Mouse (Mus musculus) stomach, embryonic 14.5 days (tissue): ENCODE measurements around the gene Olfr789. TPM values are rescaled to one million over a fixed set of nuclear protein-coding genes. Genes with fewer than 3 reads are reported as not detected.

Source experiments
- ATAC-seq: fragments of 200-750 bp; cut with Nextera tagmentation; 2 replicates; pipeline ENCODE4 v1.8.0; 2017; ENCODE audit warnings: low read depth, moderate TSS enrichment; ENCODE audit not compliant: insufficient number of reproducible peaks, insufficient read depth, low FRiP score
- H3K27ac ChIP-seq: fragments of 300-500 bp; sonication (generic); 2 replicates; pipeline ENCODE4 v1.5.1; 2014; ENCODE audit warnings: mild to moderate bottlenecking, low read length, moderate library complexity, mixed read lengths
- H3K27me3 ChIP-seq: fragments of 300-500 bp; sonication (generic); 2 replicates; pipeline ENCODE4 v1.6.1; 2014; ENCODE audit warnings: low read length, control low read depth, mixed read lengths; ENCODE audit not compliant: control insufficient read depth, insufficient read depth
- H3K36me3 ChIP-seq: fragments of 300-500 bp; sonication (generic); 2 replicates; pipeline ENCODE4 v1.6.1; 2014; ENCODE audit warnings: mild to moderate bottlenecking, control low read depth, low read length, moderate library complexity, mixed read lengths; ENCODE audit not compliant: control insufficient read depth, insufficient read depth
- H3K4me1 ChIP-seq: fragments of 300-500 bp; sonication (generic); 2 replicates; pipeline ENCODE4 v1.6.1; 2014; ENCODE audit warnings: low read length, control low read depth, mixed read lengths; ENCODE audit not compliant: control insufficient read depth, insufficient read depth
- H3K4me2 ChIP-seq: fragments of 300-500 bp; sonication (generic); replicated peaks from 2 replicates; pipeline ENCODE4 v1.6.1; 2014; ENCODE audit warnings: low read depth, low read length, control low read depth
- H3K4me3 ChIP-seq: fragments of 300-500 bp; sonication (generic); 2 replicates; pipeline ENCODE4 v1.5.1; 2014; ENCODE audit warnings: low read depth, low read length, control low read depth
- H3K9ac ChIP-seq: fragments of 300-500 bp; sonication (generic); replicated peaks from 2 replicates; pipeline ENCODE4 v1.6.1; 2014; ENCODE audit warnings: low read depth, mild to moderate bottlenecking, control low read depth, low read length, moderate library complexity, mixed read lengths
- H3K9me3 ChIP-seq: fragments of 300-500 bp; sonication (generic); 2 replicates; pipeline ENCODE4 v1.6.1; 2016; ENCODE audit warnings: low read depth, low read length, control low read depth; ENCODE audit not compliant: control insufficient read depth
- WGBS: fragments of 180-500 bp; shearing (Covaris S2); extraction: QIAGEN DNeasy Blood & Tissue Kit; methylation state at CpG from one replicate; pipeline ENCODE4 v1.1.7; 2014; 5-methylcytosine and 5-hydroxymethylcytosine counted together
- polyA plus RNA-seq: library from polyadenylated mRNA; unstranded; fragments of >200 nt; fragmentation: Nextera tagmentation; extraction: Ambion mirVana; gene quantifications from 2 replicates; pipeline ENCODE4 v1.2.1, GENCODE M21; 2014

Gene Olfr789
- not detected in 2 replicates for polyA plus RNA-seq

- Histone ChIP-seq H3K9ac (no peak within 1 kb of the TSS), H3K4me1 (no peaks in the 10 kb centered on the region), H3K27ac (no peak within 1 kb of the TSS), H3K27me3 (no peaks in the 10 kb centered on the region), H3K36me3 (no peaks in the 10 kb centered on the region), H3K4me3 (no peak within 1 kb of the TSS), H3K9me3 (no peaks in the 10 kb centered on the region), H3K4me2 (no peak within 1 kb of the TSS)
- no peak for ATAC-seq
- WGBS, result 47% methylated on average over 2 of the region's 2 CpGs
Observed at GRCm38 (mm10) chr10:129484452-129484851, at the start of gene Olfr789. Gene Olfr789 (plus strand): TSS chr10:129484752.

- no peak within 1 kb of the TSS for H3K9ac ChIP-seq
- H3K27me3 ChIP-seq, result no peaks in the 10 kb centered on the region
- no peaks in the 10 kb centered on the region for H3K4me1 ChIP-seq
- H3K36me3 ChIP-seq, result no peaks in the 10 kb centered on the region
- H3K27ac ChIP-seq, result no peak within 1 kb of the TSS
- no peaks in the 10 kb centered on the region for H3K9me3 ChIP-seq
- no peak within 1 kb of the TSS for H3K4me2 ChIP-seq
- WGBS, result 84% methylated on average over 3 of the region's 3 CpGs
- ATAC-seq, result no peak
- H3K4me3 ChIP-seq, result no peak within 1 kb of the TSS
Observed at GRCm38 (mm10) chr10:129461562-129461961, 23.0 kb upstream of the Olfr789 start, which contains the start of gene Olfr787. Gene Olfr787 (plus strand): TSS chr10:129461862.

- no peaks in the 10 kb centered on the region for H3K9me3 ChIP-seq
- H3K4me3 ChIP-seq, result no peak within 1 kb of the TSS
- no peaks in the 10 kb centered on the region for H3K36me3 ChIP-seq
- H3K9ac ChIP-seq, result no peak within 1 kb of the TSS
- no peak within 1 kb of the TSS for H3K4me2 ChIP-seq
- H3K27ac ChIP-seq, result no peak within 1 kb of the TSS
- no peaks in the 10 kb centered on the region for H3K27me3 ChIP-seq
- no peaks in the 10 kb centered on the region for H3K4me1 ChIP-seq
- no peak for ATAC-seq
Observed at GRCm38 (mm10) chr10:129470698-129471097, 13.9 kb upstream of the Olfr789 start, which contains the start of gene Olfr788. Gene Olfr788 (plus strand): TSS chr10:129470998.

GRCm38 (mm10) chr10:129473256-129473655 is 11.3 kb upstream of the Olfr789 start:
- Histone ChIP-seq H3K4me2 (no peak overlapping the region), H3K4me1 (no peaks in the 10 kb centered on the region), H3K9me3 (no peaks in the 10 kb centered on the region), H3K4me3 (no peak overlapping the region), H3K9ac (no peak overlapping the region), H3K36me3 (no peaks in the 10 kb centered on the region), H3K27ac (no peak overlapping the region), H3K27me3 (no peaks in the 10 kb centered on the region)
- WGBS, result 66% methylated on average over 2 of the region's 2 CpGs
- ATAC-seq, result no peak

GRCm38 (mm10) chr10:129473723-129474122 is 10.8 kb upstream of the Olfr789 start:
- Histone ChIP-seq H3K27ac (no peak overlapping the region), H3K4me3 (no peak overlapping the region), H3K4me1 (no peaks in the 10 kb centered on the region), H3K9me3 (no peaks in the 10 kb centered on the region), H3K9ac (no peak overlapping the region), H3K36me3 (no peaks in the 10 kb centered on the region), H3K4me2 (no peak overlapping the region), H3K27me3 (no peaks in the 10 kb centered on the region)
- ATAC-seq, result no peak

GRCm38 (mm10) chr10:129490101-129490500 is 5.5 kb downstream of the Olfr789 start:
- no peak for ATAC-seq
- 73% methylated on average over 2 of the region's 2 CpGs for WGBS
- Histone ChIP-seq H3K9me3 (no peaks in the 10 kb centered on the region), H3K27ac (no peak overlapping the region), H3K4me2 (no peak overlapping the region), H3K4me3 (no peak overlapping the region), H3K36me3 (no peaks in the 10 kb centered on the region), H3K9ac (no peak overlapping the region), H3K4me1 (no peaks in the 10 kb centered on the region), H3K27me3 (no peaks in the 10 kb centered on the region)

GRCm38 (mm10) chr10:129498192-129498591 is 13.6 kb downstream of the Olfr789 start, which contains the start of gene Olfr790:
Gene Olfr790 (plus strand): TSS chr10:129498492.
- no peak within 1 kb of the TSS for H3K4me2 ChIP-seq
- no peaks in the 10 kb centered on the region for H3K4me1 ChIP-seq
- no peaks in the 10 kb centered on the region for H3K36me3 ChIP-seq

GRCm38 (mm10) chr10:129521492-129521891 is 36.9 kb downstream of the Olfr789 start, which contains the start of gene Olfr791:
Gene Olfr791 (plus strand): TSS chr10:129521792.
- WGBS, result 67% methylated on average over 3 of the region's 3 CpGs
- Histone ChIP-seq H3K4me2 (no peak within 1 kb of the TSS), H3K4me1 (no peaks in the 10 kb centered on the region), H3K27me3 (no peaks in the 10 kb centered on the region), H3K36me3 (no peaks in the 10 kb centered on the region), H3K4me3 (no peak within 1 kb of the TSS), H3K9ac (no peak within 1 kb of the TSS), H3K9me3 (no peaks in the 10 kb centered on the region), H3K27ac (no peak within 1 kb of the TSS)
- no peak for ATAC-seq

More at GRCm38 (mm10) chr10:129498192-129498591, 13.6 kb downstream of the Olfr789 start, which contains the start of gene Olfr790:
- H3K27ac ChIP-seq, result no peak within 1 kb of the TSS
- no peak within 1 kb of the TSS for H3K9ac ChIP-seq
- H3K4me3 ChIP-seq, result no peak within 1 kb of the TSS
- H3K9me3 ChIP-seq, result no peaks in the 10 kb centered on the region
- H3K27me3 ChIP-seq, result no peaks in the 10 kb centered on the region
- ATAC-seq, result no peak

GRCm38 (mm10) chr10:129538862-129539261 is 54.3 kb downstream of the Olfr789 start, which contains the start of gene Olfr792:
Gene Olfr792 (plus strand): TSS chr10:129539162.
- Histone ChIP-seq H3K9ac (no peak within 1 kb of the TSS), H3K4me1 (no peaks in the 10 kb centered on the region), H3K27ac (no peak within 1 kb of the TSS), H3K4me3 (no peak within 1 kb of the TSS), H3K27me3 (no peaks in the 10 kb centered on the region), H3K9me3 (no peaks in the 10 kb centered on the region), H3K36me3 (no peaks in the 10 kb centered on the region), H3K4me2 (no peak within 1 kb of the TSS)
- ATAC-seq, result no peak
- WGBS, result 76% methylated on average over 1 of the region's 1 CpGs
